Mouse (Mus musculus) lung, postnatal 0 days (tissue): ENCODE data around the gene Stap2. TPM values are rescaled to one million over a fixed set of nuclear protein-coding genes. Genes with fewer than 3 reads are reported as not detected.
A peak's percentile ranks its signal among the peaks of the same experiment; 100 is the strongest.

Source experiments
- ATAC-seq: fragments of 200-750 bp; cut with Nextera tagmentation; 2 replicates; pipeline ENCODE4 v1.8.0; 2017; ENCODE audit warnings: moderate library complexity
- DNase-seq: peaks from one replicate; pipeline ENCODE4 v3.0.0-alpha.2; 2016; ENCODE audit warnings: low spot score
- H3K27ac ChIP-seq: fragments of 300-500 bp; sonication (generic); 2 replicates; pipeline ENCODE4 v1.5.1; 2014; ENCODE audit warnings: antibody characterized with exemption, mild to moderate bottlenecking, low read length, mixed read lengths
- H3K27me3 ChIP-seq: fragments of 300-500 bp; sonication (generic); replicated peaks from 2 replicates; pipeline ENCODE4 v1.6.1; 2014; ENCODE audit warnings: low read length, mixed read lengths; ENCODE audit not compliant: insufficient read depth
- H3K36me3 ChIP-seq: fragments of 300-500 bp; sonication (generic); 2 replicates; pipeline ENCODE4 v1.6.1; 2014; ENCODE audit warnings: low read length, mixed read lengths; ENCODE audit not compliant: insufficient read depth
- H3K4me1 ChIP-seq: fragments of 300-500 bp; sonication (generic); 2 replicates; pipeline ENCODE4 v1.6.1; 2014; ENCODE audit warnings: antibody characterized with exemption, low read depth, low read length, mixed read lengths; ENCODE audit not compliant: insufficient read depth
- H3K4me2 ChIP-seq: fragments of 300-500 bp; sonication (generic); replicated peaks from 2 replicates; pipeline ENCODE4 v1.6.1; 2014; ENCODE audit warnings: low read depth, mild to moderate bottlenecking, low read length, moderate library complexity, mixed read lengths
- H3K4me3 ChIP-seq: fragments of 300-500 bp; sonication (generic); 2 replicates; pipeline ENCODE4 v1.5.1; 2014; ENCODE audit warnings: low read depth, low read length
- H3K9ac ChIP-seq: fragments of 300-500 bp; sonication (generic); replicated peaks from 2 replicates; pipeline ENCODE4 v1.6.1; 2014; ENCODE audit warnings: low read depth, mild to moderate bottlenecking
- H3K9me3 ChIP-seq: fragments of 300-500 bp; sonication (generic); 2 replicates; pipeline ENCODE4 v1.6.1; 2016; ENCODE audit warnings: low read length, mixed read lengths
- CTCF ChIP-seq: IDR thresholded peaks from 2 replicates; pipeline ENCODE4 v1.5.1; 2016; ENCODE audit warnings: antibody characterized with exemption, mild to moderate bottlenecking
- EP300 ChIP-seq: IDR thresholded peaks from 2 replicates; pipeline ENCODE4 v1.6.1; 2016; ENCODE audit warnings: antibody characterized with exemption, mild to moderate bottlenecking, control low read depth
- WGBS: fragments of 180-500 bp; shearing (Covaris S2); extraction: QIAGEN DNeasy Blood & Tissue Kit; methylation state at CpG from one replicate; pipeline ENCODE4 v1.1.7; 2014; 5-methylcytosine and 5-hydroxymethylcytosine counted together
- polyA plus RNA-seq: library from polyadenylated mRNA; unstranded; fragments of >200 nt; fragmentation: Nextera tagmentation; extraction: Ambion mirVana; gene quantifications from 2 replicates; pipeline ENCODE4 v1.2.1, GENCODE M21; 2015

The Stap2 gene
- 49.1 and 57.4 TPM in 2 replicates for polyA plus RNA-seq

DNA sequence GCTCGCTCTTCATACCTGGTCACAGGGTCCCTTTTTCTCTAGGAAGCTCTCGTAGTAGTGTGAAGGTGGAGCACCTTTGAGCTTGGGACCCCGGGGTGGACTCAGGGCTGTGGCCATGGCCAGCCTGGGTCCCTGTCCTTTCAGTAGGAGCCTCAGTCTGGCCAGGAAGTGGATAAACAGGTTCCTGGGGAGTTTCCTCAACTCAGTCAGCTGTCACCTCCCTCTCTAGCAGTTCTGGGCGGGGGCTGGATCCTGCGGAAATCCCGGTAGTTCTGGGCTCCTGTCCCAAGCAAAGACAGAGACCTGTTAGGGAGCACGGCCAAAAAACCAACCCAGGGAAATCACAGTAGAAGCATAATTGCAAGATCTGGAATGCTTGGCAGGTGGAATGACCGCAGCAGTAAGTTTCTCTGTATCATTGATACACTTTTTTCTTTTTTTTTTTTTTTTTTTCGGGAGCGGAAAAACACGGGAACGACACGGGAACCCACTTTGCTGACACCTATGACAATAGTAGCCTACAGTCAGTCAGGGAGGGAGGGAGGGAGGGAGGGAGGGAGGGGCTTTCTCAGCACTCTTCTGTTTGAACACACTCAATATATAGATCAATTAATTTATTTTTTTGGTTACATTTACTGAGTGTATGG lies at the start of gene Stap2, which contains the start of gene Mpnd:
TSS of gene Stap2 (minus strand) at position 170 of the 647 bp plus-strand sequence.
TSS of gene Mpnd (plus strand) at position 297 of the 647 bp plus-strand sequence.
- H3K9ac ChIP-seq = peak within 1 kb of the TSS; percentile 13; the same call in 1 of the 2 replicates
- H3K27me3 ChIP-seq = no peaks in the 10 kb centered on the region
- DNase-seq (peak; percentile 90), ATAC-seq (peak; percentile 19; the same call in 1 of the 2 replicates)
- peak within 1 kb of the TSS; percentile 58 for H3K27ac ChIP-seq
- 21% methylated on average over 13 of the region's 13 CpGs for WGBS
- no peaks in the 10 kb centered on the region for H3K9me3 ChIP-seq
- H3K4me3 ChIP-seq = peak within 1 kb of the TSS; percentile 39
- 0 out of 2 replicates have a peak, but pooled peaks cover 6% of the 10 kb centered on the region for H3K36me3 ChIP-seq
- no peak for TF ChIP-seq CTCF
- TF ChIP-seq EP300 = peak; percentile 69
- peaks cover 17% of the 10 kb centered on the region; the same call in 1 of the 2 replicates for H3K4me1 ChIP-seq
- peak within 1 kb of the TSS; percentile 55 for H3K4me2 ChIP-seq

- Histone ChIP-seq H3K36me3 (peaks cover 5% of the 10 kb centered on the region), H3K9ac (no peak overlapping the region), H3K9me3 (no peaks in the 10 kb centered on the region), H3K4me1 (no peaks in the 10 kb centered on the region), H3K4me3 (no peak overlapping the region), H3K27me3 (no peaks in the 10 kb centered on the region), H3K27ac (no peak overlapping the region), H3K4me2 (no peak overlapping the region)
- ATAC-seq (no peak), DNase-seq (no peak)
- no peak for TF ChIP-seq CTCF
- no peak for TF ChIP-seq EP300
These were observed 49.6 kb upstream of the Stap2 start for GRCm38 (mm10) chr17:56054938-56055337.

DNA sequence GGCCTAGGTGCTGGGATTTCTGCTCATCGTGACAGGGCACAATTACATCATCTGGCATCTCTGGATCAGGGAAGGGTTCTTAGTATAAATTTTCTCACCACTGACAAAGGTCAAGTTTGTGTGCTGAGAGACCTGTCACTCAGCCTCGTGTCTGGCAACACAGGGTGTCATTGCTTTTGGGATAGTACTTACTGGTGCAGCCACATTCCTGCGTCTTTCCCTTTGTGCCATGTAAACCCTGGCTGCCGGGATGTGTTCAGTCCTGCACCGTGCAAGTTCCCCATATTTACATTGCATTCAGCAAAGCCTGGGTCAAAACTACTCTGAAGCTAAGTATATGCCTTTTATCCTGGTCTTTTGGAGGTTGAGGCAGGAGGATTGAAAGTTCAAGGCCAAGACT lies 46.0 kb upstream of the Stap2 start:
- Histone ChIP-seq H3K36me3 (peaks cover 14% of the 10 kb centered on the region), H3K27me3 (no peaks in the 10 kb centered on the region), H3K4me3 (no peak overlapping the region), H3K4me1 (no peaks in the 10 kb centered on the region), H3K9ac (no peak overlapping the region), H3K9me3 (no peaks in the 10 kb centered on the region), H3K4me2 (no peak overlapping the region), H3K27ac (no peak overlapping the region)
- TF ChIP-seq EP300 = no peak
- TF ChIP-seq CTCF = no peak
- DNase-seq (no peak), ATAC-seq (no peak)
- WGBS = 62% methylated on average over 5 of the region's 5 CpGs

DNA sequence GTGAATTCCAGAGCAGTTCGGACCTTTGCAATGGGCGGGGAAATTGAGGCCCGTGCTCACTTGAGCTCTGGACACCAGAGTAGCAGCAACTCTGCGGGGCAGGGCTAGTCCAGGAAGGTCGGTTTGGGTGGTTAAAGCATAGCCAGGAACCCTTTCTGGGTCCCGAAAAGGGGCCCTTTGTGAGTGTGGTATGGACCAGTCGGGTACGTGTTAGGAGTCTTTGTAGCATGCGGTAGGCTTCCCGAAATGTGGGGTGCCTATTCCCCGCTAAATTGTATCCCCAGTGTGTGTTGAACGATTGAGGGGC lies 35.4 kb upstream of the Stap2 start:
- TF ChIP-seq EP300 (no peak), CTCF (no peak)
- Histone ChIP-seq H3K9me3 (no peaks in the 10 kb centered on the region), H3K27me3 (no peaks in the 10 kb centered on the region), H3K4me1 (peaks cover 8% of the 10 kb centered on the region; the same call in 1 of the 2 replicates), H3K9ac (peak overlapping the region; percentile 41), H3K4me3 (peak overlapping the region; percentile 82), H3K36me3 (no peaks in the 10 kb centered on the region), H3K27ac (no peak overlapping the region), H3K4me2 (peak overlapping the region; percentile 87)
- WGBS = 1% methylated on average over 12 of the region's 12 CpGs
- ATAC-seq (no peak), DNase-seq (no peak)

DNA sequence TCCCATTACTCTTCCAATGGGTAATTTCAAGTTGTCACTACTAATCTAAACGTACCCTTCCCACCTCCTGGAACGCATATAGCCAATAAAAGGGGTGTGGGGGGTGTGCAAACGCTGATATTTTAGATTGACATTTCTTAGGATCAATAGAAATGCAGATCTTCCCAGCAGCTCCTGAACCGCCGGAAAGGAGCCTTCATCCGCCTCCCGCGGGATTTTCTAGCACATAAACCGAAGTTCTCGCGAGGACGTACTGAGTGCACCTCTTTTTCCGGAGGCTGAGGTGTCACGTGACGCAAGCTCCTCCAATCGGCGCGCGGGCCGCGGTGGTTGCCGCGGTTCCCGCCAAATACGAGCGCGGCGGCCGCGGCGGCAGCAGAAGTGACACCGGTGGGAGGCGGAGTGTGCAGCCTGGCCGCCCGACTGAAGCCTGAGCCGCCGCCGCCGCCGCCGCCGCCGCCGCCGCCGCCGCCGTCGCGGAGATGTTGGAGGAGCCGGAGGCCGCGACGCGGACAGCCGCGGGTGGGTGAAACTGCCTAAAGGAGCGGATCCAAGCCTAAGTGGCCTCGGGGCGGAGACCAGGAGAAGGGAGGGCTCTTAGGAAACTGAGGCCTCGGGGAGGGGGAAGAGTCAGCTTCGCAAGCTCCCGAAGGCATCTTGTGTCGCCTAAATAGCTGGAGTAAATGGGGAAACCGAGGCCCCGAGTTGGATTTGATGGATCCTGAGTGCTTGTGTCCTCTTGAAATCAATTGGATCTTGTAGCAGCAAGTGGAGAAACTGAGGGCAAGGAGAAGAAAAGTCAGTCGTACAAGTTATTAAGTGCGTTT lies 34.9 kb upstream of the Stap2 start, which contains the start of gene Chaf1a:
TSS of gene Chaf1a (plus strand) at position 410 of the 827 bp plus-strand sequence.
- Histone ChIP-seq H3K4me1 (peaks cover 13% of the 10 kb centered on the region; the same call in 1 of the 2 replicates), H3K27ac (0 out of 2 replicates have a peak within 1 kb of the TSS, but pooled peaks have one; percentile 33), H3K36me3 (no peaks in the 10 kb centered on the region), H3K4me3 (peak within 1 kb of the TSS; percentile 82), H3K27me3 (no peaks in the 10 kb centered on the region), H3K4me2 (peak within 1 kb of the TSS; percentile 87), H3K9ac (peak within 1 kb of the TSS; percentile 41), H3K9me3 (no peaks in the 10 kb centered on the region)
- WGBS = under 1% methylated on average over 67 of the region's 68 CpGs
- DNase-seq = peak; percentile 100
- TF ChIP-seq CTCF (no peak), EP300 (peak; percentile 56; the same call in 1 of the 2 replicates)
- peak; percentile 85 for ATAC-seq

DNA sequence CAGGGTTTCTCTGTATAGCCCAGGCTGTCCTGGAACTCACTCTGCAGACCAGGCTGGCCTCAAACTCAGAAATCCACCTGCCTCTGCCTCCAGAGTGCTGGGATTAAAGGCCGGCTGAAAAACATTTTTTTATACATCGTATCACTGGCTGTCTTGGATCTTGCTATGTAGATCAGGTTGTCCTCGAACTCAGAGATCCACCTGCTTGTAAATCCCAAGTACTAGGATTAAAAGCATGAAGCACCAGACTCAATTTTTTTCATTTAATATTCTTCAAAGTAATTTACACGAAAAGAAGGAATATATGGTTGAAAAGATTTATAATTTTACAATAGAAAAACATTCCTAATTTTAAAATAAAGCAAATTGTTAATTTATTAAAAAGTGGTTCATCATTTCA lies 34.0 kb upstream of the Stap2 start:
- Histone ChIP-seq H3K4me2 (no peak overlapping the region), H3K27me3 (no peaks in the 10 kb centered on the region), H3K9ac (no peak overlapping the region), H3K27ac (no peak overlapping the region), H3K36me3 (no peaks in the 10 kb centered on the region), H3K4me1 (peaks cover 19% of the 10 kb centered on the region; the same call in 1 of the 2 replicates), H3K4me3 (no peak overlapping the region), H3K9me3 (no peaks in the 10 kb centered on the region)
- ATAC-seq = no peak
- 70% methylated on average over 4 of the region's 4 CpGs for WGBS
- DNase-seq = no peak
- TF ChIP-seq EP300 (no peak), CTCF (no peak)
